Mouse (Mus musculus) midbrain, postnatal 0 days (tissue): Measurements from ENCODE around the gene Fkbp15. TPM values are rescaled to one million over a fixed set of nuclear protein-coding genes. Genes with fewer than 3 reads are reported as not detected.

Source experiments
- ATAC-seq: fragments of 200-750 bp; cut with Nextera tagmentation; 2 replicates; pipeline ENCODE4 v1.8.0; 2017; ENCODE audit warnings: moderate number of reproducible peaks, mild to moderate bottlenecking, moderate TSS enrichment, moderate library complexity; ENCODE audit not compliant: low FRiP score
- DNase-seq: peaks from one replicate; pipeline ENCODE4 v3.0.0-alpha.2; 2015; ENCODE audit warnings: low spot score
- H3K27ac ChIP-seq: fragments of 300-500 bp; sonication (generic); 2 replicates; pipeline ENCODE4 v1.5.1; 2014; ENCODE audit warnings: low read depth, mild to moderate bottlenecking, low read length, mixed read lengths
- H3K27me3 ChIP-seq: fragments of 300-500 bp; sonication (generic); 2 replicates; pipeline ENCODE4 v1.6.1; 2014; ENCODE audit warnings: low read length, control low read depth, mixed read lengths; ENCODE audit not compliant: insufficient read depth
- H3K36me3 ChIP-seq: fragments of 300-500 bp; sonication (generic); 2 replicates; pipeline ENCODE4 v1.6.1; 2014; ENCODE audit warnings: low read length, control low read depth, mixed read lengths; ENCODE audit not compliant: insufficient read depth
- H3K4me1 ChIP-seq: fragments of 300-500 bp; sonication (generic); 2 replicates; pipeline ENCODE4 v1.6.1; 2014; ENCODE audit warnings: mild to moderate bottlenecking, control low read depth, antibody characterized with exemption, low read length, mixed read lengths; ENCODE audit not compliant: insufficient read depth
- H3K4me2 ChIP-seq: fragments of 300-500 bp; sonication (generic); 2 replicates; pipeline ENCODE4 v1.6.1; 2014; ENCODE audit warnings: low read depth, mild to moderate bottlenecking, low read length, mixed read lengths; ENCODE audit not compliant: poor library complexity, severe bottlenecking
- H3K4me3 ChIP-seq: fragments of 300-500 bp; sonication (generic); 2 replicates; pipeline ENCODE4 v1.5.1; 2014; ENCODE audit warnings: low read depth, mild to moderate bottlenecking, low read length, moderate library complexity
- H3K9ac ChIP-seq: fragments of 300-500 bp; sonication (generic); replicated peaks from 2 replicates; pipeline ENCODE4 v1.6.1; 2014; ENCODE audit warnings: mild to moderate bottlenecking, low read length, moderate library complexity, mixed read lengths; ENCODE audit not compliant: poor library complexity, severe bottlenecking
- H3K9me3 ChIP-seq: fragments of 300-500 bp; sonication (generic); 2 replicates; pipeline ENCODE4 v1.6.1; 2016; ENCODE audit warnings: low read length, control low read depth
- CTCF ChIP-seq: IDR thresholded peaks from 2 replicates; pipeline ENCODE4 v1.5.1; 2016; ENCODE audit warnings: antibody characterized with exemption, mild to moderate bottlenecking
- WGBS: fragments of 180-500 bp; shearing (Covaris S2); extraction: QIAGEN DNeasy Blood & Tissue Kit; methylation state at CpG from one replicate; pipeline ENCODE4 v1.1.7; 2014; 5-methylcytosine and 5-hydroxymethylcytosine counted together
- polyA plus RNA-seq: library from polyadenylated mRNA; unstranded; fragments of >200 nt; fragmentation: Nextera tagmentation; extraction: Ambion mirVana; gene quantifications from 2 replicates; pipeline ENCODE4 v1.2.1, GENCODE M21; 2015
- total RNA-seq: library from RNA; depleted of rRNA; stranded (reverse); fragments of >200 nt; gene quantifications from 2 replicates; pipeline ENCODE4 v1.2.3, GENCODE M21; 2014

Gene Fkbp15
- total and polyA plus RNA-seq, 2 experiments from 2014 or later = 20.2 to 37.5 TPM

DNA sequence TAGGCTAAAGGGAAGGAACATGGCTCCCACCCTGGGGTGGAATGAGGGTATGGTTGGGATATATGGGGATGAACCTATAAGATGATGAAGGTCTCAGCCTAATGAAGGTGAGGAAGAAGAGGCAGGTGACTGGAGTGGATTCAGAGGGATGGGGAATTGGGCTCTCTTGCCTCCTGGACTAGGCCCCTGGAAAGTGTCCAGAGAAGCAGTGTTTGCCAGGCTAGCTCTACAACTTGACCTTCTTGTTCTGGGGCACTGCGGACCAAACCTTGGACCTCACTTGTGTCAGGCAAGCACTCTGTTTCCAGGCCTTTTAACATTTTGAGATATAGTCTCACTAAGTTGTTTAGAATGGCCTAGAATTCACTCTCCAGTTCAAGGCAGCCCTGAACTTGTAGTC, 65.6 kb downstream of the Fkbp15 start:
- peaks cover 46% of the 10 kb centered on the region for H3K36me3 ChIP-seq

DNA sequence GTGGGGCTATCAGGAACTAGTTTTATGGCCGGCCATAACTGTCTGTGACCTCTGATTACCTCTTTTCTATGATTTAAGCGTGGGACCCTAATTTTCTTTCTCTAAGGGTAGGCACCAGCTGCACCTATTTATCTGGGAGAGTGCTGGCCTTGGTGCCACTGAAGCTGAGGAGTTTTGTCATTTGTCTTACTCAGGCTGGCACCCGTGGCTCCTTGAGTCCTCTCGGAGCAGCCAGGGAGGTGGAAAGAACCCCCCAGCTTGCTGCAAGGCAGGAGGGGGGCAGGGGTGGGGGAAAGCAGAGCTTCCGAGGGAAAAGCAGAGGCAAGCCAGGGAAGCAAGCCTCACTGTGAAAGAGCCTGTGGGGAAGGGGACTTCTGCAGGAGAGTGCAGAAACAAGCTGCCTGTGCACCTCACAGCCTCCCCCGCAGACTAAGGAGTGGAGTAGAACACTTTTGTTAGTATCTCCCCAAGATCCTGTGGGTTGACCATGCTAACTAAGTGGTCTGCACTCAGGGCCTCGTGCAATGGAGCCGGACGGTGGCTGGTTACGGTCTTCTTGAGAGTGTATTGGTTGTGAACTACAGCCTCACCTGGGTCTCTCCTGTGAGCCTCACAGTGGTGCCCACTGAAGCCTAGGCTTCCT, 67.0 kb downstream of the Fkbp15 start:
- WGBS = 73% methylated on average over 10 of the region's 10 CpGs
- ATAC-seq (no peak), DNase-seq (no peak)
- Histone ChIP-seq H3K4me1 (no peaks in the 10 kb centered on the region), H3K27ac (no peak overlapping the region), H3K4me3 (no peak overlapping the region), H3K27me3 (no peaks in the 10 kb centered on the region), H3K4me2 (no peak overlapping the region), H3K9me3 (no peaks in the 10 kb centered on the region), H3K9ac (no peak overlapping the region), H3K36me3 (peaks cover 38% of the 10 kb centered on the region)
- TF ChIP-seq CTCF = no peak

More for the DNA sequence above, 65.6 kb downstream of the Fkbp15 start:
- H3K4me3 ChIP-seq = no peak overlapping the region
- WGBS = 100% methylated on average over 1 of the region's 1 CpGs
- no peak overlapping the region for H3K4me2 ChIP-seq
- no peaks in the 10 kb centered on the region for H3K4me1 ChIP-seq
- no peak overlapping the region for H3K27ac ChIP-seq
- H3K9ac ChIP-seq = no peak overlapping the region
- no peaks in the 10 kb centered on the region for H3K27me3 ChIP-seq
- no peaks in the 10 kb centered on the region for H3K9me3 ChIP-seq
- ATAC-seq (no peak), DNase-seq (no peak)
- no peak for TF ChIP-seq CTCF

DNA sequence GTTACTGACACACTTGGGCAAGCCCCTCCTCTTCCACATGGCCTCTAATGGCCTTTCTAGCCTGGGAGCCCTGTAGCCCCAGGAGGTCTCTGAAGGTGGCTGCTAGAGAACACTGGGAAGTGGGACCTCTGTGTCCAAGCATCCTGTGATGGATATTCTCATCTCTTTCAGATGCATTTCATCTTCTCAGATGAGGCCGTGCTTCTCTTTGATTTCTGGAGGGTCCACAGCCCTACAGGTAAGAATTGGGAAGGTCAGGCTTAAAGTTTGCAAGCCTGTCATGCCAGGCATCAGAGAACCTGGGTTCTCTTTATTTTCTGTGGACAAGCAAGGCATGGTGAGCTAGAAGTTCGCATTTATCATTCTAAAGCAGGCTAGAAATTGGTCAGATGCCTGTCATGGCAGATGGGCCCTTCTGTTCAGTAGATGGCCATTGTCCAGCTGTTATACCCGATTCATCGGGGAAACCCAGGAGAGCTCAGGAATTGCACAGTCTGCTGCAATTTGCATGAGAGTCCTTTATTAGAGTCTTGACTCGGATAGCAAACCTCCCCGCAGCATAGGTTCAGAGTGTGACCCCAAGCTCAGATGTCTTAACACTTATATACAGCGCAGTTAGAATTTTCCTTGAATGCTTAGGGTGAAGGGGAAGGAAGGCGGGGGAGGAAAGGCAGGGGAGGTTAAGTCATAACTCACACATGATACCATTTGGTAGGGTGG, 67.7 kb downstream of the Fkbp15 start:
- H3K4me2 ChIP-seq = no peak overlapping the region
- peaks cover 5% of the 10 kb centered on the region for H3K4me1 ChIP-seq
- no peak for ATAC-seq
- no peak overlapping the region; the same call in 1 of the 2 replicates for H3K9ac ChIP-seq
- no peaks in the 10 kb centered on the region for H3K9me3 ChIP-seq
- WGBS = 71% methylated on average over 8 of the region's 8 CpGs
- no peaks in the 10 kb centered on the region for H3K27me3 ChIP-seq
- peaks cover 31% of the 10 kb centered on the region for H3K36me3 ChIP-seq
- DNase-seq = peak; percentile 52
- no peak overlapping the region for H3K27ac ChIP-seq
- H3K4me3 ChIP-seq = no peak overlapping the region
- TF ChIP-seq CTCF = no peak

DNA sequence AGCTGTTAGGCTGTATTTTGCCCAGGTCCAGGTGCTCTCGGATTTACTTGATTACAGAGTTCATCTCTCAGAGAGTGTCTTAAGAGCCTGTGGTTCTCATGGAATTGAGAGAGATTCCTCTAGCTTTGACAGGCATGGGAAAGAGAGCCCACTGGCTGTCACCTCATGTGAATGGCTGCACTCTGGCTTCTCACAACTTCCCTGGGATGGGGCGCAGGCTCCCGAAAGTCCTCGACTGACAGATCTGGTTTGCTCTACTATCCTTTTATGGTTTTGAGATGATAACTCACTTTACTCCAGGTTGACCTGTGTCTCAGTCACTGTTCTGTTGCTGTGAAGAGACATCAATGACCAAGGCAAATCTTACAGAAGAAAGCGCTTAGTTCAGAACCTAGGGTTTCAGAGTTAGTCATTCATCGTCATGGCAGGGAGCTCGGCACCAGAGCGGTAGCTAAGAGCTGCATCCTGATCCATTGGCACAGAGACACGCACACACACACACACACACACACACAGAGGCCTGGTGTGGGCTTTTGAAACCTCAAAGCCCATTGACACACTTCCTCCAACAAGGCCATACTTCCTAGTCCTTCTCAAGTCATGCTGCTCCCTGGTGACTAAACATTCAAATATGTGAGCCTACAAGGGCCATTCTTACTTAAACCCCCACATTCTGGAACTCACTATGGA, 69.4 kb downstream of the Fkbp15 start:
- Histone ChIP-seq H3K4me2 (no peak overlapping the region), H3K27ac (no peak overlapping the region), H3K9me3 (no peaks in the 10 kb centered on the region), H3K4me3 (no peak overlapping the region), H3K9ac (no peak overlapping the region), H3K4me1 (peaks cover 7% of the 10 kb centered on the region), H3K27me3 (no peaks in the 10 kb centered on the region), H3K36me3 (peaks cover 14% of the 10 kb centered on the region; the same call in 1 of the 2 replicates)
- no peak for ATAC-seq
- no peak for TF ChIP-seq CTCF
- WGBS = 94% methylated on average over 9 of the region's 9 CpGs
- DNase-seq = no peak

DNA sequence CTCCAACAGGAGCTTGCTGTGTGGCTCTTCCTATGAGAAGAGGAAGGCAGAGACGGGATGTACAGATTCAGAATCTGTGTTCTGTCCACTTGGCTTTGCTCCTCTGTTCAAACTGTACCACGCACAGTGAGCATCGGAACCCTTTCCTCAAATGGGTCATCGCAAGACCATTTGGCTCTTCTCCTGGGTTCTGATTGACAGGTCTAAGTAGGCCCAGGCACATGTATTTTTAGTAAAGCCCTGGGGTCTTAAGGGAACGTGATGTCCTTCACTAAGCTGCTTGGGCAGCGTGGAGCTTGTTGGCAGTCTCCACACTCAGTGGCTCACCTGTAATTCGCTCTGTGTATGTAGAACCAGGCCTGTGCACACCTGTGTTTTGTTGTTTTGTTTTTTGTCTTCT, 71.1 kb downstream of the Fkbp15 start:
- no peak for TF ChIP-seq CTCF

More for the DNA sequence above, 71.1 kb downstream of the Fkbp15 start:
- H3K27me3 ChIP-seq = no peaks in the 10 kb centered on the region
- no peak overlapping the region for H3K4me2 ChIP-seq
- ATAC-seq (no peak), DNase-seq (no peak)
- no peak overlapping the region for H3K9ac ChIP-seq
- WGBS = 85% methylated on average over 7 of the region's 7 CpGs
- peaks cover 7% of the 10 kb centered on the region for H3K4me1 ChIP-seq
- no peak overlapping the region for H3K27ac ChIP-seq
- no peaks in the 10 kb centered on the region for H3K9me3 ChIP-seq
- H3K36me3 ChIP-seq = peaks cover 11% of the 10 kb centered on the region; the same call in 1 of the 2 replicates
- no peak overlapping the region for H3K4me3 ChIP-seq
